Mouse (Mus musculus): Measurements from ENCODE around the gene Polr1d. TPM values are rescaled to one million over a fixed set of nuclear protein-coding genes. Genes with fewer than 3 reads are reported as not detected.

The Polr1d gene
- total and polyA plus RNA-seq, 3 experiments: 24.2 to 74.8 (median 66.6) TPM

GRCm38 (mm10) chr5:147056712-147057290, 20.0 kb upstream of the Polr1d start:
- intact Hi-C loops (cut with DNase I): no loop called here
- WGBS: 81% methylated on average over 10 of the region's 10 CpGs
- Histone ChIP-seq H3K4me3 (no peak overlapping the region), H3K27me3 (ENCODE audit: control insufficient read depth, insufficient read depth, low read length) (no peaks in the 10 kb centered on the region), H3K27ac (no peak overlapping the region), H3K4me1 (ENCODE audit: control insufficient read depth, insufficient read depth, low read length) (peaks cover 29% of the 10 kb centered on the region), H3K9ac (ENCODE audit: low read depth, low read length) (no peak overlapping the region), H3K36me3 (ENCODE audit: control insufficient read depth, insufficient read depth, low read length) (peaks cover 8% of the 10 kb centered on the region), H3K79me2 (replicated peaks; ENCODE audit: control insufficient read depth, insufficient read depth, low read length) (peaks cover 9% of the 10 kb centered on the region)
- TF ChIP-seq CTCF (IDR thresholded peaks at IDR 0.05) (no peak), EP300 (IDR thresholded peaks at IDR 0.05; ENCODE audit: insufficient read depth, low read depth, low read length) (no peak), POLR2A (IDR thresholded peaks at IDR 0.05; ENCODE audit: insufficient read depth, low read depth, low read length) (no peak)
- DNase-seq: no peak

- intact Hi-C loops (cut with DNase I): no loop called here
Observed at GRCm38 (mm10) chr5:147057626-147058414, 19.0 kb upstream of the Polr1d start.

DNA sequence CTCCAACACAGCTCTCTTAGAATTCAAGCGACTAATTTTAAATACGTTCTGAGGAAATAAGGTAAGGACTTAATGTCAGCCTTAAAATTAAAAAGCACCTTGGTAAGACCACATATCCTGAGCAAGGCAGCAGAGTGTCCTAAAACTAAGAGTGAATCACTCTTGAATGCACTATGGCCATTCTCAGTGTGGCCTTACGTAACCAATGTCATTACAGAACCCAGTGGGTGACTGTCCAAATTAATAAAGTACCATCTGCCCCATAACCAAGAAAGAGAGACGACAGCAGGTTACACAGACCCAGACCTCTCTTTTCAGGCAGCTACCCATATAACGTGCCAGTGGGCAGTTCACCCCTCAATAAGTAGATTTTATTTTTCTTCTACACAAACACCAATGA, 18.2 kb upstream of the Polr1d start:
- Histone ChIP-seq H3K36me3 (ENCODE audit: control insufficient read depth, insufficient read depth, low read length) (peaks cover 8% of the 10 kb centered on the region), H3K27me3 (ENCODE audit: control insufficient read depth, insufficient read depth, low read length) (no peaks in the 10 kb centered on the region), H3K79me2 (replicated peaks; ENCODE audit: control insufficient read depth, insufficient read depth, low read length) (peaks cover 9% of the 10 kb centered on the region), H3K4me1 (ENCODE audit: control insufficient read depth, insufficient read depth, low read length) (peaks cover 27% of the 10 kb centered on the region), H3K9ac (ENCODE audit: low read depth, low read length) (no peak overlapping the region), H3K4me3 (no peak overlapping the region), H3K27ac (no peak overlapping the region)
- intact Hi-C loops (cut with DNase I): no loop called here
- TF ChIP-seq POLR2A (IDR thresholded peaks at IDR 0.05; ENCODE audit: insufficient read depth, low read depth, low read length): no peak
- no peak for TF ChIP-seq EP300 (IDR thresholded peaks at IDR 0.05; ENCODE audit: insufficient read depth, low read depth, low read length)
- no peak for DNase-seq
- WGBS: 88% methylated on average over 5 of the region's 5 CpGs

More at GRCm38 (mm10) chr5:147057626-147058414, 19.0 kb upstream of the Polr1d start:
- Histone ChIP-seq H3K36me3 (ENCODE audit: control insufficient read depth, insufficient read depth, low read length) (peaks cover 8% of the 10 kb centered on the region), H3K4me1 (ENCODE audit: control insufficient read depth, insufficient read depth, low read length) (peaks cover 25% of the 10 kb centered on the region), H3K27ac (no peak overlapping the region), H3K4me3 (no peak overlapping the region), H3K79me2 (replicated peaks; ENCODE audit: control insufficient read depth, insufficient read depth, low read length) (peaks cover 11% of the 10 kb centered on the region), H3K9ac (ENCODE audit: low read depth, low read length) (no peak overlapping the region), H3K27me3 (ENCODE audit: control insufficient read depth, insufficient read depth, low read length) (no peaks in the 10 kb centered on the region)
- TF ChIP-seq POLR2A (IDR thresholded peaks at IDR 0.05; ENCODE audit: insufficient read depth, low read depth, low read length) (no peak), EP300 (IDR thresholded peaks at IDR 0.05; ENCODE audit: insufficient read depth, low read depth, low read length) (no peak), CTCF (IDR thresholded peaks at IDR 0.05) (no peak)
- DNase-seq: no peak
- WGBS: 44% methylated on average over 9 of the region's 9 CpGs

- DNase-seq: no peak
- Histone ChIP-seq H3K27me3 (ENCODE audit: control insufficient read depth, insufficient read depth, low read length) (no peaks in the 10 kb centered on the region), H3K4me3 (no peak overlapping the region), H3K27ac (no peak overlapping the region), H3K9ac (ENCODE audit: low read depth, low read length) (no peak overlapping the region), H3K36me3 (ENCODE audit: control insufficient read depth, insufficient read depth, low read length) (peaks cover 10% of the 10 kb centered on the region), H3K4me1 (ENCODE audit: control insufficient read depth, insufficient read depth, low read length) (peaks cover 26% of the 10 kb centered on the region), H3K79me2 (replicated peaks; ENCODE audit: control insufficient read depth, insufficient read depth, low read length) (peaks cover 9% of the 10 kb centered on the region)
- 59% methylated on average over 9 of the region's 9 CpGs for WGBS
- TF ChIP-seq EP300 (IDR thresholded peaks at IDR 0.05; ENCODE audit: insufficient read depth, low read depth, low read length) (no peak), POLR2A (IDR thresholded peaks at IDR 0.05; ENCODE audit: insufficient read depth, low read depth, low read length) (no peak), CTCF (IDR thresholded peaks at IDR 0.05) (no peak)
- intact Hi-C loops (cut with DNase I): no loop called here
Observed at GRCm38 (mm10) chr5:147059319-147059718, 17.5 kb upstream of the Polr1d start.

DNA sequence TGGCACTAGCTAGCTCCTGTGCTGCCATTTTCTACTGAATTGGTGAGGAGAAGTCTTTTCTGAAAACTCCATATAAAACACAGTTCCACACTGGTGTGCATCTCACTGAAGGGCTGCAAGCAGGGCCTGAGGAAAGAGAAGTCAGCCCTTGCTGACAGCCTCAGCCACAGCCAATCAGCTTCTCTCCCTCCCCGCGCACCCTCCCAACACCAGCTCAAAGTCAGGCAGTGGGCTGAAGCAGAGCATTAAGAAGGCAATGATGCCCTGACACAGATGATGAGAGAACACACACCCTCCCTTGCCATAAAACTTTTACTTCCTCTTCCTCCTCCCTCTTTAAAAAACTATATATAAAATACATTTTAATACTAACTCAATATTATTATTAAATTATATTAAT, 16.8 kb upstream of the Polr1d start:
- TF ChIP-seq CTCF (IDR thresholded peaks at IDR 0.05): no peak
- TF ChIP-seq POLR2A (IDR thresholded peaks at IDR 0.05; ENCODE audit: insufficient read depth, low read depth, low read length): no peak
- no peak for TF ChIP-seq EP300 (IDR thresholded peaks at IDR 0.05; ENCODE audit: insufficient read depth, low read depth, low read length)

GRCm38 (mm10) chr5:147063215-147063661, 13.6 kb upstream of the Polr1d start:
- peaks cover 8% of the 10 kb centered on the region for H3K79me2 ChIP-seq (replicated peaks; ENCODE audit: control insufficient read depth, insufficient read depth, low read length)
- intact Hi-C loops (cut with DNase I): no loop called here
- TF ChIP-seq EP300 (IDR thresholded peaks at IDR 0.05; ENCODE audit: insufficient read depth, low read depth, low read length): no peak
- H3K27ac ChIP-seq: peak overlapping the region; percentile 27
- H3K4me1 ChIP-seq (ENCODE audit: control insufficient read depth, insufficient read depth, low read length): peaks cover 21% of the 10 kb centered on the region
- H3K36me3 ChIP-seq (ENCODE audit: control insufficient read depth, insufficient read depth, low read length): peaks cover 8% of the 10 kb centered on the region
- H3K9ac ChIP-seq (ENCODE audit: low read depth, low read length): no peak overlapping the region
- no peak for DNase-seq
- WGBS: 15% methylated on average over 8 of the region's 8 CpGs
- no peaks in the 10 kb centered on the region for H3K27me3 ChIP-seq (ENCODE audit: control insufficient read depth, insufficient read depth, low read length)
- peak overlapping the region; percentile 1; the same call in 1 of the 2 replicates for H3K4me3 ChIP-seq

More for the DNA sequence above, 16.8 kb upstream of the Polr1d start:
- DNase-seq: no peak
- H3K4me1 ChIP-seq (ENCODE audit: control insufficient read depth, insufficient read depth, low read length): peaks cover 31% of the 10 kb centered on the region
- no peak overlapping the region for H3K4me3 ChIP-seq
- peaks cover 11% of the 10 kb centered on the region for H3K79me2 ChIP-seq (replicated peaks; ENCODE audit: control insufficient read depth, insufficient read depth, low read length)
- 87% methylated on average over 2 of the region's 2 CpGs for WGBS
- peaks cover 7% of the 10 kb centered on the region for H3K36me3 ChIP-seq (ENCODE audit: control insufficient read depth, insufficient read depth, low read length)
- intact Hi-C loops (cut with DNase I): no loop called here
- no peak overlapping the region for H3K9ac ChIP-seq (ENCODE audit: low read depth, low read length)
- no peak overlapping the region for H3K27ac ChIP-seq
- H3K27me3 ChIP-seq (ENCODE audit: control insufficient read depth, insufficient read depth, low read length): no peaks in the 10 kb centered on the region
